Mouse (Mus musculus): ENCODE measurements around the gene Zdhhc17. TPM values are rescaled to one million over a fixed set of nuclear protein-coding genes. Genes with fewer than 3 reads are reported as not detected.
A peak's percentile ranks its signal among the peaks of the same experiment; 100 is the strongest.

Gene Zdhhc17
- polyA plus RNA-seq, 1 experiment from 2014 or later, result 17.3 TPM

DNA sequence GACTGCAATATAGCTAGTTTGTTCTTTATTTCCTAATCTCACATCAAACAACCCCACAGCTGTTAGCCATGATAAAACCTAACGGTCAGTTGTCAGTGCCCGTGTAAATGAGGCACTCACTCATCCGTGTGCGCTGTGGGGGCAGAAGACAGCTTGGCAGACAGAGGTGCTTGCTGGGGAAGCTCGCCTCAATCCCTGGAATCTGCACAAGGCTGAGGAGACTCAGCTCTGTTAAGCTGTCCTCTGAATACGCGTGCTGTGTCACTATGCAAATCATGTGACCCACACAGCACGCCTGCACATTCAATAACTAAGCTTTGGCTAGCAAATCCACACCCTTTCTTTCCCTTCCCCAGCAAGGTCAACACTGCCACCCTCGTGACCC, 17.9 kb downstream of the Zdhhc17 start:
- WGBS, result 29% methylated on average over 9 of the region's 9 CpGs
- peak; percentile 64 for ATAC-seq (ENCODE audit: insufficient read depth, low FRiP score)
- Histone ChIP-seq H3K9ac (ENCODE audit: low read length) (no peak overlapping the region), H3K4me1 (ENCODE audit: control insufficient read depth, insufficient read depth, low read length) (peaks cover 7% of the 10 kb centered on the region; the same call in 1 of the 2 replicates), H3K4me2 (ENCODE audit: low read depth, low read length) (no peak overlapping the region), H3K9me3 (replicated peaks; ENCODE audit: control insufficient read depth, low read length) (no peaks in the 10 kb centered on the region), H3K36me3 (ENCODE audit: control insufficient read depth, insufficient read depth, low read length) (no peaks in the 10 kb centered on the region), H3K27me3 (ENCODE audit: control insufficient read depth, insufficient read depth, low read length) (no peaks in the 10 kb centered on the region), H3K4me3 (replicated peaks; ENCODE audit: low read length) (no peak overlapping the region), H3K27ac (ENCODE audit: low read length) (no peak overlapping the region)

DNA sequence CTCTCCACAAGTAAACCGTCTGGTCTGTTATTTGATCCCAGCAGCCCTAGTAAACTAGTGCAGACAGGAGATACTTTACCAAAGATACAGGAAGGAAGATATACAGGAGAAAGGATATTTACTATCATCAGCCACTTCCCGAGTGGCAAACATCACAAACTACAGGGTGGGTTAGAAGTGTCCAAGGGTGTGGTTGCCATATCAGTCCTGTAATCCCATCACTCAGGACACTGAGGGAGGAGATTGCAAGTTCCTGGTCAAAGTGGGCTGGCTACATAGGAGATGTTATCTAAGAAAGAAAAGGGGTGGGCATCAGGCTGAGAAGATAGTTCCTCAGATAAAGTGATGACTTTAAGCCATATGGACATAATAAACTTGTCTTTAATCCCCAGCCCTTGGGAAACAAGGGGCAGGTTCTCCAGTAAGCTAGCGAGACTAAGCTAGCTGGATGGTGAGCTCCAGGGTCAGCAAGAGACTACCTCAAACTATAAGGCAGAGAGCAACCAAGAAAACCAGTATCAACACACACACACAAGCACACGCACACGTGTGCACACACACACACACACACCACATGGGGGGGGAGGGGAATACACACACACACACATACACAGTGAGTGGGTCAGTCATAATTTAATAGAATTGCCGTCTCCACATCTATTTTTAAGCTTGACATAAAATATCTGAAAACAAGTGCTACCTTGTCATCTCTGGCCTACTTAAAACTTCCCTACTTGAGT, 18.5 kb downstream of the Zdhhc17 start:
- 65% methylated on average over 6 of the region's 6 CpGs for WGBS
- no peak for ATAC-seq (ENCODE audit: insufficient read depth, low FRiP score)

DNA sequence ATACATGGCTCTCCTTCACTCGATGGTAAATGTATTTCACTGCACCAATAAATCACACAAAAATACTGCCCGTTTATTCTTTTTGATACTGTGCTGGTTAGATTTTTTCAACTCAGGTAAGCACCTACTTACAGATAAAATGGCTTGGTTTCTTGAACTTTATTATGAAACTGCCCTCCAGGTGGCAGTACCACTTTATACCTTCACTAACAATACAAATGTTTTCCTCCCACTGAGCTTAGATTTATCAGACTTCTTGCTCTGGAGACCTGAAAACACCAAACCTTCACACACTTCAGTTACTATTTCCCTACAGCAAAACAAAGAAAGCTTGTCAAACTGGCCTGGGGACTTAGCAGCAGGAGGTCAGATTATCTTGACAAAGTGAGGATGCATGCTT, 20.2 kb downstream of the Zdhhc17 start:
- WGBS, result 67% methylated on average over 2 of the region's 2 CpGs
- Histone ChIP-seq H3K27ac (ENCODE audit: low read length) (no peak overlapping the region), H3K9me3 (replicated peaks; ENCODE audit: control insufficient read depth, low read length) (no peaks in the 10 kb centered on the region), H3K9ac (ENCODE audit: low read length) (no peak overlapping the region), H3K4me3 (replicated peaks; ENCODE audit: low read length) (no peak overlapping the region), H3K4me2 (ENCODE audit: low read depth, low read length) (no peak overlapping the region), H3K4me1 (ENCODE audit: control insufficient read depth, insufficient read depth, low read length) (peaks cover 7% of the 10 kb centered on the region; the same call in 1 of the 2 replicates), H3K27me3 (ENCODE audit: control insufficient read depth, insufficient read depth, low read length) (no peaks in the 10 kb centered on the region), H3K36me3 (ENCODE audit: control insufficient read depth, insufficient read depth, low read length) (no peaks in the 10 kb centered on the region)
- no peak for ATAC-seq (ENCODE audit: insufficient read depth, low FRiP score)

More for the DNA sequence above, 18.5 kb downstream of the Zdhhc17 start:
- Histone ChIP-seq H3K27ac (ENCODE audit: low read length) (no peak overlapping the region), H3K9me3 (replicated peaks; ENCODE audit: control insufficient read depth, low read length) (no peaks in the 10 kb centered on the region), H3K36me3 (ENCODE audit: control insufficient read depth, insufficient read depth, low read length) (no peaks in the 10 kb centered on the region), H3K4me2 (ENCODE audit: low read depth, low read length) (no peak overlapping the region), H3K4me1 (ENCODE audit: control insufficient read depth, insufficient read depth, low read length) (peaks cover 7% of the 10 kb centered on the region; the same call in 1 of the 2 replicates), H3K27me3 (ENCODE audit: control insufficient read depth, insufficient read depth, low read length) (no peaks in the 10 kb centered on the region), H3K9ac (ENCODE audit: low read length) (no peak overlapping the region), H3K4me3 (replicated peaks; ENCODE audit: low read length) (no peak overlapping the region)

DNA sequence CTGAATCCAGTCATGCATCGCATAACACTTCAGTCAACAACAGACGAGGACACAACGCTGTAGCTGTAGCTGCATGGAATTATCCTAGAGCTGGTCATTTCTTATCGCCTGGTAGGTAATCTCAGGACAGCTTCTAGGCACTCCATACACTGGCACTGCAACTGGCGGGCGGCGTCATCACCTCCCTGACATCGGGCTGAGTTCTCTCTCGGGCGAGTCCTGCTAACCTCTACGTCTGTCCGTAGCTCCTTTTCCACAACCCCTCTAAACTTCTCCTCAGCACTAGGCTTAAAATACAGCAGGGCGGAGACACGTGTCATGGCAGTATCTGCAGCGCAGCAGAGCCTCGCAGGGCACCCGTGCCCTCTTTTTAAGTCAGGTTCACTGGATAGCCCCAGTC, 23.3 kb downstream of the Zdhhc17 start:
- no peak for ATAC-seq (ENCODE audit: insufficient read depth, low FRiP score)
- 90% methylated on average over 17 of the region's 17 CpGs for WGBS
- Histone ChIP-seq H3K4me2 (ENCODE audit: low read depth, low read length) (no peak overlapping the region), H3K4me3 (replicated peaks; ENCODE audit: low read length) (no peak overlapping the region), H3K9me3 (replicated peaks; ENCODE audit: control insufficient read depth, low read length) (no peaks in the 10 kb centered on the region), H3K36me3 (ENCODE audit: control insufficient read depth, insufficient read depth, low read length) (no peaks in the 10 kb centered on the region), H3K9ac (ENCODE audit: low read length) (no peak overlapping the region), H3K4me1 (ENCODE audit: control insufficient read depth, insufficient read depth, low read length) (peaks cover 1% of the 10 kb centered on the region; the same call in 1 of the 2 replicates), H3K27ac (ENCODE audit: low read length) (no peak overlapping the region), H3K27me3 (ENCODE audit: control insufficient read depth, insufficient read depth, low read length) (no peaks in the 10 kb centered on the region)

DNA sequence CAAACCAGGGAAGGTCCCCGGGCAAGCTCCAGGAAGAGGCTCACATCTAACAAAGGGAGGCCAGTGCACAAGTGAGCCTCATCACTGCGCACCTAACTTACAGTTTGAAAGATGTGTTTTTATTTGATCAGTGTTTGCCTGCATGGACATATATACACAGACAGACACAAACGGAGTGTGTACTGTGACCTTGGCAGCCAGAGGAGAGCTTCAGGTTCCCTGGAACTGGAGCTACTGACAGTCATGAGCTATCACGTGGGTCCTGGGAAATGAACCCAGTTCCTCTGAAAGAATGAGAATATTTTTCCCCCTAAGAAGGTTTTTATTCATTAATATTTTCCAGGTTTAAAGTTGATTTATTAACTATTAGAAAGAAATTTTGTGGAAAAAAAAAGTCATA, 27.2 kb downstream of the Zdhhc17 start:
- H3K4me2 ChIP-seq (ENCODE audit: low read depth, low read length), result no peak overlapping the region
- H3K4me1 ChIP-seq (ENCODE audit: control insufficient read depth, insufficient read depth, low read length), result no peaks in the 10 kb centered on the region
- no peak overlapping the region for H3K27ac ChIP-seq (ENCODE audit: low read length)
- no peaks in the 10 kb centered on the region for H3K27me3 ChIP-seq (ENCODE audit: control insufficient read depth, insufficient read depth, low read length)
- no peaks in the 10 kb centered on the region for H3K36me3 ChIP-seq (ENCODE audit: control insufficient read depth, insufficient read depth, low read length)
- no peak for ATAC-seq (ENCODE audit: insufficient read depth, low FRiP score)
- no peak overlapping the region for H3K4me3 ChIP-seq (replicated peaks; ENCODE audit: low read length)
- 74% methylated on average over 4 of the region's 4 CpGs for WGBS
- no peak overlapping the region for H3K9ac ChIP-seq (ENCODE audit: low read length)
- no peaks in the 10 kb centered on the region for H3K9me3 ChIP-seq (replicated peaks; ENCODE audit: control insufficient read depth, low read length)

DNA sequence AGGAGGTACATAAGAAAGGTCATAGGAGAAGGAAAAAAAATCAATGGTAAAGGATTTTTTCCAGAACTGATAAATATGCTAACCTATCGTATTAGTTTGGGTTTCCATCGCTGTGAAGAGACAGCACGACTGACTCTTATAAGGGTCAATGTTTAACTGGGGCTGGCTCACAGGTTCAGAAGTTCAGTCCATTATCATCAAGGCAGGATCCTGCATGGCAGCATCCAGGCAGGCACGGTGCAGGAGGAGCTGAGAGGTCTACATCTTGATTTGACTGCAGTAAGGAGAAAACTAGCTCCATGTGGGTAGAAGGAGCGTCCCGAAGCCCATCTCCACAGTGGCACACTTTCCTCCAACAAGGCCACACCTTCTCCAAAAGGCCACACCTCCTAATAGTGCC, 29.5 kb downstream of the Zdhhc17 start:
- no peak overlapping the region for H3K4me2 ChIP-seq (ENCODE audit: low read depth, low read length)
- H3K36me3 ChIP-seq (ENCODE audit: control insufficient read depth, insufficient read depth, low read length), result no peaks in the 10 kb centered on the region
- no peak overlapping the region for H3K27ac ChIP-seq (ENCODE audit: low read length)
- 84% methylated on average over 6 of the region's 6 CpGs for WGBS
- no peaks in the 10 kb centered on the region for H3K27me3 ChIP-seq (ENCODE audit: control insufficient read depth, insufficient read depth, low read length)
- H3K4me3 ChIP-seq (replicated peaks; ENCODE audit: low read length), result no peak overlapping the region
- H3K9me3 ChIP-seq (replicated peaks; ENCODE audit: control insufficient read depth, low read length), result no peaks in the 10 kb centered on the region
- H3K9ac ChIP-seq (ENCODE audit: low read length), result no peak overlapping the region
- no peaks in the 10 kb centered on the region for H3K4me1 ChIP-seq (ENCODE audit: control insufficient read depth, insufficient read depth, low read length)
- no peak for ATAC-seq (ENCODE audit: insufficient read depth, low FRiP score)

DNA sequence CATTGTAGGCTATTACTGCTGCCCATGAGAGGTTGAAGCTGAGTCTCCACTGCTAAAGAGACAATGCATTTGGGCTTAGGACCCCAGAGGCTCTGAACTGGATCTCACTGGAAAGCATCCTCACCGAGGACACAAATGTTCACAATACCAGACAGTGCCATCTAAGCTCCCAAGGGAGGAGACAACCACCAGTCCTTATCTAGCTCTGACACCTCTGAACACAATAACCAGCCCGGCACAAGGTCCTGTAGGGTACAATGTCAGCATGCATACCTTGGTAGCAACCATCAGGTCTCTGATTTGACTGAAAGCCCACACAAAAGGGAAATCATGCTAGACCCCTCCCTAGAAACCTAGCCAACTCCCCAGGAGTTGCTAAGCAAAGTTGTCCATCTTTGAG, 30.5 kb downstream of the Zdhhc17 start:
- H3K9ac ChIP-seq (ENCODE audit: low read length), result no peak overlapping the region
- ATAC-seq (ENCODE audit: insufficient read depth, low FRiP score), result no peak
- H3K4me3 ChIP-seq (replicated peaks; ENCODE audit: low read length), result no peak overlapping the region
- WGBS, result 80% methylated on average over 2 of the region's 2 CpGs
- no peaks in the 10 kb centered on the region for H3K9me3 ChIP-seq (replicated peaks; ENCODE audit: control insufficient read depth, low read length)
- no peaks in the 10 kb centered on the region for H3K4me1 ChIP-seq (ENCODE audit: control insufficient read depth, insufficient read depth, low read length)
- no peaks in the 10 kb centered on the region for H3K36me3 ChIP-seq (ENCODE audit: control insufficient read depth, insufficient read depth, low read length)
- no peak overlapping the region for H3K4me2 ChIP-seq (ENCODE audit: low read depth, low read length)
- no peak overlapping the region for H3K27ac ChIP-seq (ENCODE audit: low read length)
- no peaks in the 10 kb centered on the region for H3K27me3 ChIP-seq (ENCODE audit: control insufficient read depth, insufficient read depth, low read length)

DNA sequence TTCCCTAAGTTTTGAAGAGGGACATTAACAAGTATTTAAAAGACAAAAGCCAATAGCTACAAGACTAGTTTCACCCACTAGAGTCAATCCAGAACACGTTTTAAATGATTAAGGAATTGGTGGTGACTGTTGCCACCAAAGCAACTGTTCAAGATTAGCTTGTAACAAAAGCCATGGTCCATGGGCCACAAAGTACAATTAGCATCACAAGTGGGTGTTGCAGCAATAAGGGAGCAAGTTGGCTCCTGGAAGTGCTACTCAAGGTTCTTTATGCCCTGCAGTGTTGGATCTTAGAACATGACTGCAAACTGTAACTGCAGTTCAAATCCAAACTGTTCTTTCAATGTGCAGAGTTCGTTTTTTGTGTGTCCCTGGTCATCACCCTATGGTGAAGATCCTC, 32.6 kb downstream of the Zdhhc17 start:
- Histone ChIP-seq H3K4me1 (ENCODE audit: control insufficient read depth, insufficient read depth, low read length) (no peaks in the 10 kb centered on the region), H3K27me3 (ENCODE audit: control insufficient read depth, insufficient read depth, low read length) (no peaks in the 10 kb centered on the region), H3K36me3 (ENCODE audit: control insufficient read depth, insufficient read depth, low read length) (no peaks in the 10 kb centered on the region), H3K4me3 (replicated peaks; ENCODE audit: low read length) (no peak overlapping the region), H3K4me2 (ENCODE audit: low read depth, low read length) (no peak overlapping the region), H3K9me3 (replicated peaks; ENCODE audit: control insufficient read depth, low read length) (no peaks in the 10 kb centered on the region), H3K27ac (ENCODE audit: low read length) (no peak overlapping the region), H3K9ac (ENCODE audit: low read length) (no peak overlapping the region)
- 60% methylated on average over 2 of the region's 2 CpGs for WGBS
- ATAC-seq (ENCODE audit: insufficient read depth, low FRiP score), result no peak

DNA sequence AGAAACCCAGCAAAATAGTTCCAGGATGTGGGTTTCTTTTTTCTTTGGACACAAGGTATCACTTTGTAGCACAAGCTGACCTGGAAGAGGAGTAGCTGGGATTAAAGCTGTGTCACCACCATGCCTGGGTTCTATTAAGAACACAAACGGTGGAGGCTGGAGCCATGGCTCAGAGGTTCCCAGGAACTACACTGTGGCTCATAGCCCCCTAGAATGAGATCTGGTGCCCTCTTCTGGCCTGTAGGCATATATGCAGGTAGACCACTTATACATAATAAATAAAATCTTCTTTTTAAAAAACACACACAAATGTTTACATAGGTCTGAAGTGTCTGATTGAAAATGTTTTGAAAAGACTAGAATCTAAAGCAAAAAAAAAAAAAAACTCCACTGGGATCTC, 33.9 kb downstream of the Zdhhc17 start:
- H3K4me2 ChIP-seq (ENCODE audit: low read depth, low read length), result no peak overlapping the region
- no peaks in the 10 kb centered on the region for H3K27me3 ChIP-seq (ENCODE audit: control insufficient read depth, insufficient read depth, low read length)
- H3K27ac ChIP-seq (ENCODE audit: low read length), result no peak overlapping the region
- H3K9me3 ChIP-seq (replicated peaks; ENCODE audit: control insufficient read depth, low read length), result no peaks in the 10 kb centered on the region
- H3K9ac ChIP-seq (ENCODE audit: low read length), result no peak overlapping the region
- H3K4me3 ChIP-seq (replicated peaks; ENCODE audit: low read length), result no peak overlapping the region
- ATAC-seq (ENCODE audit: insufficient read depth, low FRiP score), result no peak; the same call in 1 of the 2 replicates
- H3K4me1 ChIP-seq (ENCODE audit: control insufficient read depth, insufficient read depth, low read length), result peaks cover 3% of the 10 kb centered on the region
- H3K36me3 ChIP-seq (ENCODE audit: control insufficient read depth, insufficient read depth, low read length), result no peaks in the 10 kb centered on the region
- 6% methylated on average over 1 of the region's 1 CpGs for WGBS
